ENCODE assay signal across 7 mouse cellular contexts in the genomic region with DNA sequence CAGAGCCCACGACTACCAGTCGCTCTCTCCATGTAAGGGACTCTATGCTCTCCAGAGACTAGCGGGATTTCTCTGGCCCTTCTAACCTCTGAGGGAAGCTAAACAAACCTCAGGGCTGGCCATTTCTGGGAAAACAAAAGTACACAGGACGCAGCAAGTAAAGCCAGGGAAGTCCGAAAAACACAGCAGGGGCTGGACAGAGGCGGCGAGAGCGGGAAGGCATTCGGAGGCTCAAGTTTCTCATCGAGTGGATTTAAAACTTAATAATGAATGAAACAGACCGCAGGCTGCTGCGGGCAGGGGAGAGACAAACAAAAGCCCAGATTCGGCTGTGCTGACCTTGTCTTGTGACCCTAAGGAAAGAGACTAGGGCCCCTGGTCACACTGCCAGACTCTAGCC.
DNase-seq lines count a peak whose midpoint lies in the region; ATAC-seq lines count a peak whose summit lies in the region.

No protein-coding gene starts in this region.

- H3K9me3 ChIP-seq in forebrain, embryonic 13.5 days (replicated peaks) = no peaks in the 10 kb centered on the region

- H3K36me3 ChIP-seq in forebrain, embryonic 13.5 days (ENCODE audit: poor library complexity, severe bottlenecking) = peaks cover 38% of the 10 kb centered on the region

- H3K4me3 ChIP-seq in forebrain, embryonic 13.5 days = no peak overlapping the region

- peak overlapping the region; percentile 27 for H3K9ac ChIP-seq in forebrain, embryonic 13.5 days

- H3K4me2 ChIP-seq in forebrain, embryonic 13.5 days = peak overlapping the region; percentile 34

- WGBS in forebrain, embryonic 13.5 days = 5% methylated on average over 13 of the region's 13 CpGs

- H3K27me3 ChIP-seq in forebrain, embryonic 13.5 days = no peaks in the 10 kb centered on the region

- H3K27ac ChIP-seq in forebrain, embryonic 13.5 days = 0 out of 2 replicates have a peak overlapping the region, but pooled peaks have one; percentile 8

- DNase-seq in retina, embryonic 14.5 days (ENCODE audit: low spot score) = peak; percentile 35
- DNase-seq in retina, postnatal 1 day = no peak
- DNase-seq in mesoderm, embryonic 11.5 days (ENCODE audit: low read depth, low spot score) = peak; percentile 47
- DNase-seq in testis, postnatal 10 days (ENCODE audit: low spot score) = no peak
- DNase-seq in adrenal gland, postnatal 4 days (ENCODE audit: low spot score in 2 of 2) = no peak
- no peak for DNase-seq in urinary bladder, adult 2 months (ENCODE audit: low spot score)

- peaks cover 54% of the 10 kb centered on the region for H3K4me1 ChIP-seq in forebrain, embryonic 13.5 days

- no peak for ATAC-seq in forebrain, embryonic 13.5 days

Comparison
In these comparisons a context has a peak if more than half of its experiments do, and no peak if none do; other contexts are left out.
1. DNase-seq: peak in retina, embryonic 14.5 days (single experiment) and mesoderm, embryonic 11.5 days (single experiment); none in retina, postnatal 1 day (single experiment), testis, postnatal 10 days (single experiment), adrenal gland, postnatal 4 days (0 of 2) and urinary bladder, adult 2 months (single experiment).